Mouse (Mus musculus): ENCODE measurements around the gene Nr1i3.

The Nr1i3 gene

DNA sequence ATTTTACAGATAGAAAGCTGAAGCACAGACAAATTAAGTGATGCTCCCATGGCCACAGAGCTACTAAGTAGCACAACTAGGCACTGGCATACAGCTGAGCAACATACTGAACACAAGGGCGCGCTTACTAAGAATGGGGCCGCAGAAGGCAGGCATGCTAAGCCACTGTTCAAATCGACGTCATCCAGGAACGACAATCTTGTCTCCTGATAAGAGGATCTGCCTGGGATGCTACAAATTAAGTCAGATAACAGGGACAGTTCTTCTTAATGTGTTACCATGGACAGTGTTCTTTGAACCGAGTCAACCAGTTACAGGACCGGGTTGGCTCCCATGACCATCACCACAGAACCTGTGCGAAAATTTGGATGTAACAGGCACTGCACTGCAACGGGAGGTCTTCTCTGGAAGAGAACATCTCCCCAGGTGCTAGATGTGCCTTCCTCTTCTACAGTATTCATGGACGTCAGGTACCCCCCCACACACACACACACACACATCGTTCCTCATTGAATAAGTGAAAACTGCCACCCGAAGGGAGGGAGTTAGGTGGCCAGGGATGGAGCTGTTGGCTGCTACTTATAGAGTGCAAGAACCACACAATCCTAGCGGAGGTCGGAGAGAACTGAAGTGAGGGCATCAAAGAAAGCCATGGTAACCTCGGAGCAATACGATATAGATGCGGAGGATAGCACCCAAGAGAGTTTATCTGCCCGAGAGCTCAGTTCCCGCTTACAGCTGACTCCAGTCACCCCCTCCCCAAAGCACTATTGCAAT lies 18.5 kb upstream of the Nr1i3 start:
- no peak for DNase-seq (ENCODE audit: extremely low spot score)

DNA sequence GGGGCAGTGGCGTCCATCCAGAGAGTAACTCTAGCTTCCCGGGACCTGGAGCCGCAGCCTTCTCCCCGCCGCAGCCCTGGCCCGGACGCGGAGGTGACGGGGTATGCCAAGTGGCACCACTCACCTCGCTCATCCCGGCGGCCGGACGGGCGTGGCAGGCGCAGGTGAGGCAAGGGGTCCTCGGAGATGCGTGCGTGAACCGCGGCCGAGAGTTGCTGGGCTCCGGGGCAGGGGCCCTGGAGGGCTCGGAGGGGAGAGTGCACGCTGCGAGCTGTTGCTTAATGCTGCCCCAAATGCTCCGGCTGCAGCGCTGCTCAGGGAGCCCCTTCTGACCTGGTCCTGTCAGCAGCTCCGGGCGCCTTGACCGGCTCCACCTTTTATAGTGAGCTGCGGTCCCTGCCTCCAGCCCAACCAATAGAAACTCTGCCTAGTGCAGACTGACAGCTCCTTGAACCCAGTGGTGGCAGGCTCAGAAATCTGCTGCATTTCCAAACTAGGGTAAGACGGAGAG lies 17.8 kb upstream of the Nr1i3 start, which contains the start of gene Pcp4l1:
Gene Pcp4l1, minus strand, starts transcription at position 382 of the 511 bp plus-strand sequence.
- peak; percentile 66 for DNase-seq (ENCODE audit: extremely low spot score)

DNA sequence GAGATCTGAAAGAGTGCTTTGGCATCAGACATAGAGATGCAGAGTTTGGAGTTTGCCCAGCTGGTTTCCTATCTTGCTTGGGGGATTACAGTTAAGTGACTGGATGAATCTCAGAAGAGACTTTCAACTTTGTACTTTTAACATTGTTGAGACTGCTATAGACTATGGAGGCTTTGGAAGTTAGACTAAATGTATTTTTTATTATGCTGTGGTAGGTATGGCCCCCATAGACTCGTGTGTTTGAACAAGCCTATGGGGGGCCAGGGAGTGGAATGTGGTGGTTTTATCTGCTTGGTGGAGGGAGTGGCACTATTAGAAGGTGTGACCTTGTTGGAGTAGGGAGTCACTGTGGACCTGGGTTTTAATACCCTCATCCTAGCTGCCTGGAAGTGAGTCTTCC lies 14.2 kb upstream of the Nr1i3 start:
- no peak for DNase-seq (ENCODE audit: extremely low spot score)

- no peak for DNase-seq (ENCODE audit: extremely low spot score)
Observed at GRCm38 (mm10) chr1:171200769-171201168, 13.0 kb upstream of the Nr1i3 start.

GRCm38 (mm10) chr1:171203471-171204248 lies 10.1 kb upstream of the Nr1i3 start:
- no peak for DNase-seq (ENCODE audit: extremely low spot score)

GRCm38 (mm10) chr1:171204249-171204644 lies 9.5 kb upstream of the Nr1i3 start:
- DNase-seq (ENCODE audit: extremely low spot score) = no peak

DNA sequence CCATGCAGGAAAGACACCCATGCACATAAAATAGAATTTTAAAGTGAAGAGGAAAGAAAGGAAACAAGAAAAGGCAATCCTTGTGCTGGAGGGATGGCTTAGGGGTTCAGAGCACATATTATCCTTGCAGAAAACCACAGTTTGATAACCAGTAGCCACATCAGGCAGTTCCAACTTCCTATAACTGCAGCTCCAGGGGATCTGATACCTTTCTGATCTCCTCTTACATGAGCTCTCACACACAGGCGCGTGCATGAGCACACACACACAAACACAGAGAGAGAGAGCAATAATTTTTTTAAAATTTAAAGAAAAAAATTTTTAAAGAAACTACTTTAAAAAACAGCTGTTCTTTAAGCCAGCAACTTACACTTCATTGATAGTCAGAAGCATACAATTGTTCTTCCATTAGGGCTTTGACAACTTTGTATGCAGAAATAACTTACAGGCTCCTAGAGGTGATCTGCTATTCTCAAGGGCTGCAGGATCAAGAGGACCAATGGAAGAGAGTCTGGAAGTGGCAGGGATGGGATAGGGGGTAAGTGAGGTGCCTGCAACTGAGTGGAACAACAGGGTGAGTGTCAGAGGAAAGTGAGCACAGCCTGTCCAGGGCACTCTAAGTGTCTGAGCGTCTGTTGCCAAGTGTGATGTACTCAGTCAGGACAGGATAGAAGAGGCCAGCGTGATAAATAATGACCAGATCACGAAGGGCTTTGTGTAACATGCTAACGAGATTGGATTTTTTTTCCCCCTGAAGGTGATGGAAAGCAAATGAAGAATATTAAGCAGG lies 7.9 kb upstream of the Nr1i3 start:
- DNase-seq (ENCODE audit: extremely low spot score) = no peak

- no peak for DNase-seq (ENCODE audit: extremely low spot score)
Observed at GRCm38 (mm10) chr1:171209409-171209808, 4.4 kb upstream of the Nr1i3 start.

DNA sequence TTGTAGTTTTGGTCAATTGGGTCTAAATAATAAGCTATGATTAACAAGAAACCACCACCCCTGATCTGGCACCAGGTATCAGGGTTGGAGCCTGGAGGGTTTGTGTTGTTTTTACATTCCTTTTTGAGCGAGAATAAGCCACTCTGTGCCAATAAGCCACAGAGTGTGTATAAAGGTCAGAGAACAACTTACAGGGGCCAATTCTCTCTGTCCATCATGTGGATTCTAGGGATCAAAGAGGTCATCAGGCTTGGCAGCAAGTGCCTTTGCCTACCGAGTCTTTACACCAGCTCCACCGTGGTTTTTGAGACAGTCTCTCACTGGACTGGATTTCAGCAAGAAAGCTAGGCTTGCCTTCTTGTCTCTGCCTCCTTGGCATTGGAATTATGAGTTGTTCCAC lies 916 bp upstream of the Nr1i3 start:
- DNase-seq (ENCODE audit: extremely low spot score) = no peak

DNA sequence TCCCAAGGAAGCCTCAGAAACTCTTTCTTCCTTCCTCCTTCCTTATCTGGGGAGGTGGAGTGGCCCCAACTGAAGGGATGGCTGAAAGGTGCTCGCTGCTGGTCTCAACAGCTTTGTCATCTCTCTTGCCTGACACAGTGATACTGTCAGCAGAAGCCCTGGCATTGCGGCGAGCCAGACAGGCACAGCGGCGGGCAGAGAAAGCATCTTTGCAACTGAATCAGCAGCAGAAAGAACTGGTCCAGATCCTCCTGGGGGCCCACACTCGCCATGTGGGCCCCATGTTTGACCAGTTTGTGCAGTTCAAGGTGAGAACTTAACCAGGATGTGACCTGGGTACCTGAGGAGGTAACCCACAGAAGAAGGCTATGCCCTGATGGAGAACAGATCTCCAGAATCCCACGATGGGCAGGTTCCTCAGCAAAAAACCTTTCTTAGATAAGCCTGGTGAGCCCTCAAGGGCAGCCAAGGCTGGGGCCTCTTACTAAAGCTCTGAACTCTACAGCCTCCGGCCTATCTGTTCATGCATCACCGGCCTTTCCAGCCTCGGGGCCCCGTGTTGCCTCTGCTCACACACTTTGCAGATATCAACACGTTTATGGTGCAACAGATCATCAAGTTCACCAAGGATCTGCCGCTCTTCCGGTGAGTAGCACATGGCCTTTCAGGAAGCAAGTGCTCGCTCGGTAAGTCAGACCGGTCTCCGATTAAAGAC lies 2.6 kb downstream of the Nr1i3 start:
- DNase-seq (ENCODE audit: extremely low spot score) = no peak

DNA sequence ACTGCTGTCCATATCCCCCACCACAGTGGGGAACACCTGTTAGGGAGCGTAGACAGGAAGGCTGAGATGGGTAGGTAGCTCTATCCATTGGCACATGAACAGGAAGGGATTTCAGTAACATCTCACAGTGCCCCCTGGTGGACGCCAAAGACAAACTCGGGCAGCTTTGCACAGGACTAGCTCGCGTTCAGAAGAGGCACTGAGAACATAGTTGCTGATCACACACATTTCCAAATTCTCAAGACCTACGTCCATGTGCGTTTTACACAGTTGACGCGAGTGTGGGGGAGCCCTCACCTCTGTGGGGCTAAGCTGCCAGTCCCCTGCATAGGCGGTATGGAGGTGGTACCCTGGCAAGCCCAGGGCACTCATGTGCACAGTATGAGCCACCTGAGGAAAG lies 7.1 kb downstream of the Nr1i3 start:
- peak; percentile 78 for DNase-seq (ENCODE audit: extremely low spot score)

DNA sequence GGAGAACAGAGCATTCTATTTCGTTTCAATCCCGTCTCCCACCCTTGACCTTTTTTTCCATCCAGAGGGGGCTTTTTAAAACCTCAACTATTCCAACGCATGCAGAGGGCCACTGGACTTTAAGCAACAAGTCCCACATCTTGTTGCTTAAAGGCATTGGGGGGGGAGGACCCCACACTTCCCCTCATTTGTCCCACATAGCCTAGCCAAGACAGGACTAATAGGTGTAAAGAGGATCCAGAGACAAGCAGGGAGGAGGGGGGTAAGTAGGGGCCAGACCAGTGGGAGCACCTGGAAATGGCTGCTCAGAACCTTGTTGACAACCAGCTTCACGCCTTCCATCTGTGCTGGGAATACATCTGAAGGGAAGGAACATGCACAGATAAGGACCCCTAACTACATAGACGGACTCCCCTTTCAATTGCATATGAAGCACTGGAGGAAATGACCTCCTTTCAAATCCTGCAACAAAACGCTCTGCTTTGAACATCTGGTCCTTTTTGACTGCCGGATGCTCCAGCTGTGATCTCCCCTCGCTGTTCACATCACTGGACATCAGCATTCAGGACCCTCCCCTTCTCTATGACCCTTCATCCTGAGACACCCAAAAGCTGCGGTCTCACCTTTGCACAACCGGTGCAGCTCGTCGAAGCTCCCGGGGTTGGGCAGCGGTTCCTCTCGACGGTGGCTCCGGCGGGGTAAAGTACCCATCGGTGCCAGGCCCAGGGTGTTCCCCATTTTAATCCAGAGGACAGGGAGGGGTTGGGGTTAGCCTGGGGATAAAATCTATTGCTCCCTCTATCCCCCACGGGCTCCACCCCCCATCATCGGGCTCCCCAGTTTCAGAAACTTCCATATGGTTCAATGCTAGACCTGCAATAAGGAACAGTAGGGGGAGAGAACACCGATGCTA lies 7.8 kb downstream of the Nr1i3 start:
- DNase-seq (ENCODE audit: extremely low spot score) = peak; percentile 29

DNA sequence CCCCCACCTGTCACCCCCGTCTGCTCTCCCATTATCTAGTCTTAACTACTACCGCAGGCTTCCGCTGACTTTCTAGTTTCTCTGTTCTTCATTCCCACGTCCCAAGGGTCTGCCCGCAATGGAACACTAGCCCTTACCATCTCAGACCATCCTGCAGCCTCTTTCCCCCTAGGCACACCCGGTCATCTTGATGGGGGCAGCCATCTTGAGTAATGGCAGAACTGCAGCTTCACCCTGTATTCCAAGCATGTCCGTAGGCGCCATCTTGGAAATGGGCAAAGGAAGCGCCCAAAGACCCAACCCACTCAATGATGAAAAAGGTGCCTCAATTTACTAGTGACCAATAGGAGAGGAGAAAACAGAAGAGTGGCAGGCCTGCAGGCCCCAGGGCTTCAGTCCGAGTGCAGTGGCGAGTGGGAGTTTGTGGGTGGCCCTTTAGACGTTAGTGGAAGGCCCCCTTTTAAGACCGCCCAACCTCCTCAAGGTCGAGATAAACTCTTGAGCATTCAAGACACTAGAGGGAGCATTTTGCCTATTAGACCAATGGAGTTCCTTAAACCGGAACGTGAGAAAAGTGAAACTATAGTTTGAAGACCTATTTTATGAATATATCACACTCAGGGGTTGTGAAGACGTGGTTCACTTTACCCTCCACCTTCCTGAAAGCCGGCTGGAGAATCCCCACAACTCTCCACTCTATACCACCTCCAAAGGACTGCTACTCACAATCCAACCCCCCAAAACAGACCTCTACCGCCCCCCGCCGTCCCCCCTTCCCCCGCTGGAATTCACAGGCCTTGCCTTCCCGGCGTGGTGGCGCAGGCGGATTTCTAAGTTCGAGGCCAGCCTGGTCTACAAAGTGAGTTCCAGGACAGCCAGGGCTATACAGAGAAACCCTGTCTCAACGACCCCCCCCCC lies 8.7 kb downstream of the Nr1i3 start, which contains the start of gene Tomm40l:
Gene Tomm40l, minus strand, starts transcription at position 277 of the 918 bp plus-strand sequence.
- DNase-seq (ENCODE audit: extremely low spot score) = peak; percentile 92

DNA sequence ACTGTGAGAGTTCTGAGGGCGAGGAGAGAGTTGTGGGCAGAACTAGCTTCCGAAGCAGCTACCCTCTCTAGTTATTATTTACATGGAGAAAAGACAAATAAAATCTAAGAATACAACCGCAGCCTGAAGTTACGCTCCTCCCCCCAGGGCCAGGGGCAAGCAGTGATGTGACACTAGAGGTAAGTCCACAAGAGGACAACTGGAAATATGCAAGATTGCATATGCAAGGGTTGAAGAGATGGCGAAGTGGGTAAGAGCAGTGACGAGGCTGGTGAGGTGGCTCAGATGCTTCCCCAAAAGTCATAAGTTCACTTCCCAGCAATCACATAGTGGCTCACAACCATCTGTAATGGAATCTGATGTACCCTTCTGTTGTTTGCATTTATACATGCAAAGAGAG lies 9.4 kb downstream of the Nr1i3 start:
- DNase-seq (ENCODE audit: extremely low spot score) = no peak

DNA sequence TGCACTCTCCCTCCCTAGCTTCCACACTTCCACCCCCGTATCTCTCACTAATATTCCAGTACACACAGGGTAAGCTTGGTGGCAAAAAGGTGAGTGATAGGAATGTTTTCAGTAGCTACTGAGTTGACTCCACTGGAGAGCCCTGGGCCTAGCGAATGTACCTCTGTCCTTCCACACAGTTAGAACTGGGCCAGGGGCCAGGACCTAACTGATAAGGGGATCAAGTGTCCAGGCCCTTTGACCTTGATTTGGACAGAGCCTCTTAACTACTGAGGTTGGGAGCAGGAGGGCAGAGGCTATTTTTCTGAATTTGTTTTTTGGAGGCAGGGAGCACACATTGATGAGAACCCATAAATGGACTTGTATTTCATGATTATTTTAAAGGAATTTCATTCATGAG lies 10.0 kb downstream of the Nr1i3 start:
- DNase-seq (ENCODE audit: extremely low spot score) = no peak

- DNase-seq (ENCODE audit: extremely low spot score) = no peak
Observed at GRCm38 (mm10) chr1:171224857-171225256, 11.1 kb downstream of the Nr1i3 start, which contains the start of gene Apoa2. Gene Apoa2, plus strand, starts transcription at chr1:171225054.

DNA sequence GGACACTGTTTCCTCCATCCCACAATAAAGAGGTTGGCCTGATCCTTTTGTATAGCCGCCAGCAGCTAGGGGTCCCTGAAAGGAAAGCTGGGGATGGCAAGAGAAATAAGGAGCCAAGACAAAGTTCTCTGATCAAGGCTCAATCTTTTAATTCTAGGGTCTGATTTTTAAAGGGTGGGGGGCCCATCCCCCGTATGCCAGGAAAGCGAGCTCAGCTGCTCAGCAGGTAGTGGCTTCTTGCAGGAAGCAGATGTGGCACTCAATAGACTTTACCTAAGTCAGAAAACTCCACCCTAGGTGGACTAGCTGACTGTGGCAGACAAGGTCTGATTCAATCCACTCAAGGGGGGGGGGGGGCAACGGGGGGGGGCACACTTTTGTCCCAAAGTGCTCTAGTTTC lies 13.0 kb downstream of the Nr1i3 start:
- no peak for DNase-seq (ENCODE audit: extremely low spot score)

DNA sequence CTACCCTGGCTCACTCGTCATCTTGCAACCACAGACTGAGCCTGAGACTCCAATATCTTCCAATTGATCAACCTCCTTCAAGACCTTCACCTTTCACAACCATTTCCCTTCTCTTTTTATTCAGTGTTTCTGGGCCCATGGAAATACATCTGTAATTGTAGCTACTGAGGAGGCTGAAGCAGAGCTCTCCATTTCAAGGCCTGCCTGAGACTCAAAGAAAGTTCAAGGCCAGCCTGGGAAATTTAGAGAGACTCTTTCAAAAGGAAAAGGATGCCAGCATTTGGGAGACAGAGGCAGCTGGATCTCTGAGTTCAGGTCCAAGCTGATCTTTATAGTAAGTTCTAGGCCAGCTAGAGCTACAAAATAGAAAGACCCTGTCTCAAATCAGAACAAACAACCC lies 14.1 kb downstream of the Nr1i3 start:
- no peak for DNase-seq (ENCODE audit: extremely low spot score)

GRCm38 (mm10) chr1:171229750-171230149 lies 16.0 kb downstream of the Nr1i3 start:
- DNase-seq (ENCODE audit: extremely low spot score) = no peak

Measured in embryo, embryonic 9.5 days (tissue).